Mouse (Mus musculus): ENCODE measurements around the gene Prss16.
A peak's percentile ranks its signal among the peaks of the same experiment; 100 is the strongest.

DNA sequence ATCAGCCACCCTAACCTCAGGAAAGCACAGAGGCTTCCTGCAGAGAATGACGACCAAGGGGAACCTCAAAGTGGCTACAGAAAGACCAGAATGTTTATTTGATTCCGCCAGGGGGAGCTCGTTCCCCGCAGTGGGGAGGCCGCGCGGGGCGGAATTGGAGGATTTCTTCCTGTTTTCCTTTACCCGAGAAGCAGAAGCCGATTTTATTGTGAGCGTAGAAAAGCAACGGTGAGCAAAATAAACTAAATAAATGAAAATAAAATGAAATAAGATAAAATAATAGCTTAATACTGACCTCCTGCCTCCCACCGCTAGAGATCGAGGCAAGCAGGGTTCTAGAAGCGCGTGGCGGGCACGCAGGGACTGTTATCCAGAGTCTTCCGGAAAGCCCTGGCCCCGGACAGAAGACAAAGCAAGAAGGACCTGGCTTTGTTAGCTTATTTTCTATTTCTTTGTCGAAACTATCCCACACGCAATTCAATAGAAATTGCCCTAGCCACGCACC lies 35.3 kb downstream of the Prss16 start:
- peak; percentile 80 for TF ChIP-seq CTCF (IDR thresholded peaks at IDR 0.05; ENCODE audit: borderline replicate concordance, insufficient read depth, low read depth, low read length)
- TF ChIP-seq POLR2A (IDR thresholded peaks at IDR 0.05; ENCODE audit: borderline replicate concordance, insufficient read depth, low read length), result no peak
